Mouse (Mus musculus) heart, embryonic 16.5 days (tissue): ENCODE measurements around the gene Sorl1. TPM values are rescaled to one million over a fixed set of nuclear protein-coding genes. Genes with fewer than 3 reads are reported as not detected.

ENCODE experiments used
- ATAC-seq: fragments of 200-750 bp; cut with Nextera tagmentation; replicated peaks from 2 replicates; pipeline ENCODE4 v1.8.0; 2017; ENCODE audit warnings: moderate number of reproducible peaks; ENCODE audit not compliant: insufficient read depth, low FRiP score; ENCODE audit errors: extremely low read depth
- H3K27ac ChIP-seq: fragments of 300-500 bp; sonication (generic); 2 replicates; pipeline ENCODE4 v1.5.1; 2014; ENCODE audit warnings: mild to moderate bottlenecking, low read length, control low read depth, moderate library complexity
- H3K27me3 ChIP-seq: fragments of 300-500 bp; sonication (generic); 2 replicates; pipeline ENCODE4 v1.6.1; 2014; ENCODE audit warnings: low read length, mixed read lengths; ENCODE audit not compliant: control insufficient read depth, insufficient read depth
- H3K36me3 ChIP-seq: fragments of 300-500 bp; sonication (generic); 2 replicates; pipeline ENCODE4 v1.6.1; 2014; ENCODE audit not compliant: control insufficient read depth, insufficient read depth
- H3K4me1 ChIP-seq: fragments of 300-500 bp; sonication (generic); 2 replicates; pipeline ENCODE4 v1.6.1; 2014; ENCODE audit warnings: low read length, mixed read lengths; ENCODE audit not compliant: control insufficient read depth, insufficient read depth
- H3K4me2 ChIP-seq: fragments of 300-500 bp; sonication (generic); 2 replicates; pipeline ENCODE4 v1.6.1; 2014; ENCODE audit warnings: low read depth, mild to moderate bottlenecking, control low read depth, low read length
- H3K4me3 ChIP-seq: fragments of 300-500 bp; sonication (generic); 2 replicates; pipeline ENCODE4 v1.5.1; 2014; ENCODE audit warnings: mild to moderate bottlenecking, control low read depth, low read length
- H3K9ac ChIP-seq: fragments of 300-500 bp; sonication (generic); 2 replicates; pipeline ENCODE4 v1.6.1; 2014; ENCODE audit warnings: low read length, control low read depth
- H3K9me3 ChIP-seq: fragments of 300-500 bp; sonication (generic); replicated peaks from 2 replicates; pipeline ENCODE4 v1.6.1; 2016; ENCODE audit warnings: low read length; ENCODE audit not compliant: control insufficient read depth
- WGBS: fragments of 180-500 bp; shearing (Covaris S2); extraction: QIAGEN DNeasy Blood & Tissue Kit; methylation state at CpG from one replicate; pipeline ENCODE4 v1.1.7; 2014; 5-methylcytosine and 5-hydroxymethylcytosine counted together
- polyA plus RNA-seq: library from polyadenylated mRNA; unstranded; fragments of >200 nt; fragmentation: Nextera tagmentation; extraction: Ambion mirVana; gene quantifications from 2 replicates; pipeline ENCODE4 v1.2.1, GENCODE M21; 2015

Gene Sorl1
- polyA plus RNA-seq, 1 experiment from 2014 or later = 2.2 TPM

- WGBS = 64% methylated on average over 9 of the region's 9 CpGs
Measured at GRCm38 (mm10) chr9:42024257-42024656, 99.8 kb downstream of the Sorl1 start.

DNA sequence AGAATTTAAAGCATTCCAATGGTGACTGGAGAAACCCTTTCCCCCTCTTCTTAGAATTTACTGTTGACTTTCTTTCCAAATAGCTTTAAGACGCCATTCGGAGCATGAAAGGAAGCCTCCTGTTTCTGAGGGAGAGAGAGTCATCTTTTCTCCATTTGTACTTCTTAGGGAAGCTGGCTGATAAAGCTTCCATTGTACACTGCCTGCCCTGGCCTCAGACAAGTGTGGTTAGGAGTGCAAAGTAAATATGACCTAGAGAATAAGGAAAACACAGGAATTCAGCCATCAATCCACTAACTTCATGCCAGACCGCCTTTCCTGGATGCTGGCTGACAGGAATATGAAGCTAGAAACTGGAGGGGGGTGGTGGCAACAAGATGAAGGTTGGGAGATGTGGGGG is 100.7 kb downstream of the Sorl1 start:
- Histone ChIP-seq H3K4me3 (no peak overlapping the region), H3K4me1 (no peaks in the 10 kb centered on the region), H3K27ac (no peak overlapping the region), H3K36me3 (no peaks in the 10 kb centered on the region), H3K9me3 (no peaks in the 10 kb centered on the region), H3K27me3 (no peaks in the 10 kb centered on the region), H3K4me2 (no peak overlapping the region), H3K9ac (no peak overlapping the region)
- WGBS = 65% methylated on average over 3 of the region's 3 CpGs
- no peak for ATAC-seq

More at GRCm38 (mm10) chr9:42024257-42024656, 99.8 kb downstream of the Sorl1 start:
- Histone ChIP-seq H3K4me2 (no peak overlapping the region), H3K36me3 (no peaks in the 10 kb centered on the region), H3K4me1 (no peaks in the 10 kb centered on the region), H3K4me3 (no peak overlapping the region), H3K9me3 (no peaks in the 10 kb centered on the region), H3K27ac (no peak overlapping the region), H3K27me3 (no peaks in the 10 kb centered on the region), H3K9ac (no peak overlapping the region)
- no peak for ATAC-seq

- no peaks in the 10 kb centered on the region for H3K4me1 ChIP-seq
- ATAC-seq = peak; percentile 57
- H3K4me2 ChIP-seq = no peak overlapping the region
- H3K4me3 ChIP-seq = no peak overlapping the region
- H3K27ac ChIP-seq = 0 out of 2 replicates have a peak overlapping the region, but pooled peaks have one; percentile 20
- H3K36me3 ChIP-seq = no peaks in the 10 kb centered on the region
- H3K9ac ChIP-seq = no peak overlapping the region
- WGBS = 86% methylated on average over 12 of the region's 12 CpGs
- no peaks in the 10 kb centered on the region for H3K9me3 ChIP-seq
- H3K27me3 ChIP-seq = no peaks in the 10 kb centered on the region
Measured at GRCm38 (mm10) chr9:42022318-42022717, 101.8 kb downstream of the Sorl1 start.

- H3K4me2 ChIP-seq = no peak overlapping the region
- no peak overlapping the region for H3K27ac ChIP-seq
- no peaks in the 10 kb centered on the region for H3K27me3 ChIP-seq
- H3K9ac ChIP-seq = no peak overlapping the region
- ATAC-seq = no peak
- peaks cover 6% of the 10 kb centered on the region; the same call in 1 of the 2 replicates for H3K36me3 ChIP-seq
- WGBS = 30% methylated on average over 7 of the region's 7 CpGs
- H3K9me3 ChIP-seq = peaks cover 6% of the 10 kb centered on the region
- no peak overlapping the region for H3K4me3 ChIP-seq
- H3K4me1 ChIP-seq = no peaks in the 10 kb centered on the region
Measured at GRCm38 (mm10) chr9:42019308-42020031, 104.6 kb downstream of the Sorl1 start.

- 94% methylated on average over 5 of the region's 5 CpGs for WGBS
- H3K4me3 ChIP-seq = no peak overlapping the region
- H3K4me1 ChIP-seq = no peaks in the 10 kb centered on the region
- H3K4me2 ChIP-seq = no peak overlapping the region
- H3K9ac ChIP-seq = no peak overlapping the region
- no peaks in the 10 kb centered on the region for H3K36me3 ChIP-seq
- no peak for ATAC-seq
- no peak overlapping the region for H3K27ac ChIP-seq
- H3K27me3 ChIP-seq = no peaks in the 10 kb centered on the region; the same call in 1 of the 2 replicates
- H3K9me3 ChIP-seq = no peaks in the 10 kb centered on the region
Measured at GRCm38 (mm10) chr9:42008501-42008900, 115.6 kb downstream of the Sorl1 start.

- no peak overlapping the region for H3K4me3 ChIP-seq
- no peak overlapping the region for H3K9ac ChIP-seq
- ATAC-seq = no peak
- no peaks in the 10 kb centered on the region for H3K9me3 ChIP-seq
- H3K4me1 ChIP-seq = no peaks in the 10 kb centered on the region
- H3K27me3 ChIP-seq = no peaks in the 10 kb centered on the region; the same call in 1 of the 2 replicates
- H3K36me3 ChIP-seq = no peaks in the 10 kb centered on the region
- no peak overlapping the region for H3K4me2 ChIP-seq
- no peak overlapping the region for H3K27ac ChIP-seq
- WGBS = 59% methylated on average over 8 of the region's 8 CpGs
Measured at GRCm38 (mm10) chr9:42005101-42005500, 119.0 kb downstream of the Sorl1 start.

- Histone ChIP-seq H3K4me2 (no peak overlapping the region), H3K36me3 (no peaks in the 10 kb centered on the region), H3K9ac (no peak overlapping the region), H3K4me1 (no peaks in the 10 kb centered on the region), H3K4me3 (no peak overlapping the region), H3K27me3 (no peaks in the 10 kb centered on the region; the same call in 1 of the 2 replicates), H3K27ac (no peak overlapping the region), H3K9me3 (no peaks in the 10 kb centered on the region)
- 80% methylated on average over 4 of the region's 4 CpGs for WGBS
- ATAC-seq = no peak
Measured at GRCm38 (mm10) chr9:42004140-42004539, 120.0 kb downstream of the Sorl1 start.

GRCm38 (mm10) chr9:41999498-42000473 is 124.3 kb downstream of the Sorl1 start:
- Histone ChIP-seq H3K36me3 (no peaks in the 10 kb centered on the region), H3K27me3 (no peaks in the 10 kb centered on the region; the same call in 1 of the 2 replicates), H3K9me3 (no peaks in the 10 kb centered on the region), H3K4me2 (no peak overlapping the region), H3K27ac (no peak overlapping the region), H3K9ac (no peak overlapping the region), H3K4me1 (no peaks in the 10 kb centered on the region), H3K4me3 (no peak overlapping the region)
- no peak for ATAC-seq
- WGBS = 68% methylated on average over 12 of the region's 12 CpGs

DNA sequence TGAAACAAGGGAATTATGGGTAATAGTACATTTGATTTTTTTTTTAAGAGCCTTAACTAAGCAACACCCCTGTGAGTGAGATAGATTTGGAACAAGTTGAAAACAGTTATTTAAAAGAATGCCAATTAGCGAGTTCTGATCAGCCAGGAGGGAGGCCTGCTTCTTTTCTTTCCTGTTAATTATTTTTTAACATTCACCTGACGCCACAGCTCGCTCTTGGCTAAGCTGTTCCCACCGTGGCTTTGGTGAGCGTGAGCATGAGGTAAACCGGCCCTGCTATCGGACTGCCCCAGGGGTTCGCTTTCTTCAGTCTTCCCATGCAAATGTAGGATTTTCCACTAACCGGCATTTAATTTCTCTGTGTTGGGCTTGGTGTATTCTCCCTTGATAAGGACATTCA is 128.8 kb downstream of the Sorl1 start:
- no peak for ATAC-seq
- Histone ChIP-seq H3K9me3 (no peaks in the 10 kb centered on the region), H3K27me3 (no peaks in the 10 kb centered on the region), H3K36me3 (no peaks in the 10 kb centered on the region), H3K4me2 (no peak overlapping the region), H3K27ac (no peak overlapping the region), H3K9ac (no peak overlapping the region), H3K4me1 (no peaks in the 10 kb centered on the region), H3K4me3 (no peak overlapping the region)
- 88% methylated on average over 9 of the region's 9 CpGs for WGBS
